Mouse (Mus musculus): ENCODE results near the gene Zic4. TPM values are rescaled to one million over a fixed set of nuclear protein-coding genes. Genes with fewer than 3 reads are reported as not detected.
A peak's percentile ranks its signal among the peaks of the same experiment; 100 is the strongest.

The Zic4 gene
- polyA plus RNA-seq, 1 experiment from 2014 or later, result not detected

DNA sequence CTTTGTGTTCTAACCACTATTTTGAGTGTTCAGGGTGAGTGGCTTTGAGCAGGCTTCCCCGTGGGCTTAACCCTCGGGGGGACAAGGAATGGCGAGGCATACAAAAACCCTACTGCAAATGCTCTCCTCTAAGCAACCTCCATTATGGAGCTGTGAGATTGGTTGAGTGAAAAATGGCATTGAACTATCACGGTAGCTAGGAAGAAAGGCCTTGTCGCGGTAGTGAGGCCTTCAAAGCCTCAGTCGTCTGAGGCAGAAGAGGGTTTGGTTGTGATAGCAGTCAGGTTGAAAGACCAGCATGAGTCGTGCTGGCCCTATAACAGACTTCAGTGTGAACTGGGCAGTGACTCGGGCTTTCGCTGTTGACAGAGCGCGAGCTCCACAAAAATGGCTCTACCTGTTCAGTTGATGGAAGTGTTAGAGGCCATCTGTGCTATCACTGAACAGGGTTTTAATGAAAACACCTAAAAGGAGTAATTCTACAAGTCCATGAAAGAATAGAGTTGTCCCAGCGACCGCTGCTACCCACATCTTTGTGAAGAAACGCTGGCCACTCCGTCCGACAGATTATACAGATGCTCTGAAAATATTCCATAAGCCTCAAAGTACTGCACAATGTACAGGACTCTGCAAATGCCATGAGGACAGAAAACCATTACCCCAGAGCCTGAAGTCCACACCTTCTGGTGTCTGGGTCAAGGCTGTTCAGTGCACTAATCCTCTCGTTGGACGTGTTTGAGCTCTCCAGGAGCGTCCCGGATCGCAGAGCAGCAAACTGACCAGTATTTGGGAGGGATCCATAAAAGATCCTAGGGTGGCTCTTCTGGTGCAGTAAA, 7.6 kb upstream of the Zic4 start:
- no peak overlapping the region for H3K27ac ChIP-seq (ENCODE audit: low read length)
- no peaks in the 10 kb centered on the region for H3K36me3 ChIP-seq (ENCODE audit: insufficient read depth, low read length)
- no peak for ATAC-seq (ENCODE audit: low FRiP score, low TSS enrichment)
- no peak overlapping the region for H3K4me2 ChIP-seq (replicated peaks; ENCODE audit: low read depth, low read length)
- 3% methylated on average over 22 of the region's 22 CpGs for WGBS
- peaks cover 2% of the 10 kb centered on the region; the same call in 1 of the 2 replicates for H3K4me1 ChIP-seq (ENCODE audit: insufficient read depth, low read length)
- no peak overlapping the region for H3K4me3 ChIP-seq (ENCODE audit: low read length)
- H3K27me3 ChIP-seq (ENCODE audit: insufficient read depth, low read length), result peaks cover 89% of the 10 kb centered on the region
- no peak overlapping the region for H3K9ac ChIP-seq (replicated peaks; ENCODE audit: low read length)
- H3K9me3 ChIP-seq (ENCODE audit: low read length), result no peaks in the 10 kb centered on the region

DNA sequence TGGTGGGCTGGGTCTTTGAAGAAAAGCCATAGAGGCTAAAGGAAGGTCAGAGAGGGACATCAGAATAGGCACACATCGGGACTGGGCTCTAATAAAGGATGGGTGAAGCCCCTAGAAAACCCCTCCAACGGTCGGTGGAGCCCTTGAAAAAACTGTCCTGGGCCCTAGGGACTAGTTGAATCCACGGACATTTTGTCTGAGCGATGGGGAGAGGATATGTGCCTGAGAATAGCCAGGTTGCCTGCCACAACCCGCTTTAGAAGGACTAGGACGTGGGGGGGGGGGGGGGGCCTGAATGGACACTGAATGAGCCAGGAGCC, 7.0 kb upstream of the Zic4 start:
- peak overlapping the region; percentile 39; the same call in 1 of the 2 replicates for H3K4me2 ChIP-seq (replicated peaks; ENCODE audit: low read depth, low read length)
- H3K4me3 ChIP-seq (ENCODE audit: low read length), result 0 out of 2 replicates have a peak overlapping the region, but pooled peaks have one; percentile 16
- H3K36me3 ChIP-seq (ENCODE audit: insufficient read depth, low read length), result no peaks in the 10 kb centered on the region
- peaks cover 88% of the 10 kb centered on the region for H3K27me3 ChIP-seq (ENCODE audit: insufficient read depth, low read length)
- 0% methylated on average over 7 of the region's 7 CpGs for WGBS
- no peak overlapping the region for H3K9ac ChIP-seq (replicated peaks; ENCODE audit: low read length)
- ATAC-seq (ENCODE audit: low FRiP score, low TSS enrichment), result no peak
- no peak overlapping the region for H3K27ac ChIP-seq (ENCODE audit: low read length)
- H3K4me1 ChIP-seq (ENCODE audit: insufficient read depth, low read length), result peaks cover 2% of the 10 kb centered on the region; the same call in 1 of the 2 replicates
- H3K9me3 ChIP-seq (ENCODE audit: low read length), result no peaks in the 10 kb centered on the region

DNA sequence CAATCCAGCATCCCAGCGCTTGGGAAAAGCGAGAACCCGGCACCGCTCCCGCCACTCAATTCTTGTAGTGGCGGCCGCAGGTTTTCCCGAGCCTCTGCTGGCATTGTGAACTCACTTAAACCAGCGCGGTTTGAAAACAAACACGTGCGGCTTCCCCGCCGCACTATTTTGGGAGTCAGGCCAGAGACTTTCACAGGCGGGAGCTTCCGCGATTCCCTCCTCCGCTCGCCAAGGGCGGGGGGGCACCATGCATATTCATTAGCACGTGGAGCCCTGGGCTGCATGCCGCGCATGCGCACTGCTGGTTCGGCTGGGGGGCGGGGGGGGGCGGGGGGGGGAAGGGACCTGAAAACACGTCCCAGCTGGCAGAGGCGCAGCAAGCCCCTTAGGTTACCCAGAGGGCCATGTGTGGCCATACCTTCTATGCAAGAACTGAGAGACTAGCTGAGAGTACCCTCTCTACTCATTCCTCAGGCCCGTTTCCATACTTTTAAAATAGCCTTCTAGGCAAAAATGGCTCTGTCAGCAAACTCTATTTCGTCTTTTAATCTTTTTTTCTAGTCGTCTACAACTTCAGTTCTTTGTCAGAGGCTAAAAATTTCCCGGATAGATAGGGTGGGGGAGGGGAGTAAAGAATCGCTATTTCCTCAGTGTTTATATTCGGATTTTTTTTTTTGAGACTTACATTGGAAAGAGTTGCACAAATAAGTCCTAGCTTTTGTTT, 6.4 kb upstream of the Zic4 start:
- H3K4me1 ChIP-seq (ENCODE audit: insufficient read depth, low read length), result peaks cover 2% of the 10 kb centered on the region; the same call in 1 of the 2 replicates
- H3K36me3 ChIP-seq (ENCODE audit: insufficient read depth, low read length), result no peaks in the 10 kb centered on the region
- no peak; the same call in 1 of the 2 replicates for ATAC-seq (ENCODE audit: low FRiP score, low TSS enrichment)
- H3K4me3 ChIP-seq (ENCODE audit: low read length), result peak overlapping the region; percentile 16; the same call in 1 of the 2 replicates
- H3K27ac ChIP-seq (ENCODE audit: low read length), result no peak overlapping the region
- WGBS, result under 1% methylated on average over 29 of the region's 35 CpGs
- no peak overlapping the region for H3K9ac ChIP-seq (replicated peaks; ENCODE audit: low read length)
- peaks cover 88% of the 10 kb centered on the region for H3K27me3 ChIP-seq (ENCODE audit: insufficient read depth, low read length)
- H3K9me3 ChIP-seq (ENCODE audit: low read length), result no peaks in the 10 kb centered on the region
- peak overlapping the region; percentile 39 for H3K4me2 ChIP-seq (replicated peaks; ENCODE audit: low read depth, low read length)

DNA sequence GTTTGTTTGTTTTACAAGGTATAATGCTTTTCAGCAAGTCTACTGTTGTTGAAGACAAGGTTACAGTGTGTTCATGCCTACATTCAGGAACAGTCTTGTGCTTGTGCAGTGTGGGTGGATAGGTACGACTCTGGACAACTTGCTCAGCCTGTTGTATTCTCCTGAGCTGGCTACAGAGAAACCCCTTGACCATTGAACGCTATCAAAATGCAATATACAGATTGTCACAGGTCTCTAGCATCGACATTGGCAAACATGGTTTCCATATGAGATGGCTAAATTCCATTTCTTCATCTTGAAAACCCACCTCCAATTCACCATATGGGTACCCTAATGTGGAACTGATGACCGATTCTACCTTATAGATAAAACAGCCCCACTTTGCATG, 5.9 kb upstream of the Zic4 start:
- H3K4me3 ChIP-seq (ENCODE audit: low read length), result no peak overlapping the region
- peaks cover 88% of the 10 kb centered on the region for H3K27me3 ChIP-seq (ENCODE audit: insufficient read depth, low read length)
- no peaks in the 10 kb centered on the region for H3K36me3 ChIP-seq (ENCODE audit: insufficient read depth, low read length)
- H3K27ac ChIP-seq (ENCODE audit: low read length), result no peak overlapping the region
- peaks cover 2% of the 10 kb centered on the region; the same call in 1 of the 2 replicates for H3K4me1 ChIP-seq (ENCODE audit: insufficient read depth, low read length)
- no peak overlapping the region for H3K4me2 ChIP-seq (replicated peaks; ENCODE audit: low read depth, low read length)
- 9% methylated on average over 4 of the region's 4 CpGs for WGBS
- no peaks in the 10 kb centered on the region for H3K9me3 ChIP-seq (ENCODE audit: low read length)
- no peak for ATAC-seq (ENCODE audit: low FRiP score, low TSS enrichment)
- no peak overlapping the region for H3K9ac ChIP-seq (replicated peaks; ENCODE audit: low read length)

DNA sequence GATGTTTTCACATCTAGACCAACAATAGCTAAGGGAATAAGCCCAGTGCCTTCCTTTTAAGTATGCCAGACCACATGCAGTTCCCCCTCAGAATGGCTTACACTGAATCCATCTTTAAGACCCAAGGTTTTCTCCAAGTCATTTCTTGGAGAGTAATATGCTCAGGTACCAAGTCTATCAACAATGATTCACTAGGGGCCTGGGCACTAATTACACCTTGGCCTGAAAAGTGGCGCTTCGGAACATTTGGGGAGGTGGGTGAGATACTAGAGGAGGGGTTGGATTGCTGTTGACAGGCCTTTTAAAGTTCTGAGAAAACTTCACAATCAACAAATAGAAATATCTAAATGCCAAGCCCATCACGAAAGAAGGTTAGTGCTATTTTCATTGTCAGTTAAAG, 4.9 kb upstream of the Zic4 start:
- 10% methylated on average over 3 of the region's 3 CpGs for WGBS
- no peaks in the 10 kb centered on the region for H3K9me3 ChIP-seq (ENCODE audit: low read length)
- H3K9ac ChIP-seq (replicated peaks; ENCODE audit: low read length), result no peak overlapping the region
- ATAC-seq (ENCODE audit: low FRiP score, low TSS enrichment), result no peak
- H3K27ac ChIP-seq (ENCODE audit: low read length), result no peak overlapping the region
- H3K4me3 ChIP-seq (ENCODE audit: low read length), result no peak overlapping the region
- H3K4me2 ChIP-seq (replicated peaks; ENCODE audit: low read depth, low read length), result no peak overlapping the region
- H3K27me3 ChIP-seq (ENCODE audit: insufficient read depth, low read length), result peaks cover 88% of the 10 kb centered on the region
- no peaks in the 10 kb centered on the region for H3K36me3 ChIP-seq (ENCODE audit: insufficient read depth, low read length)
- H3K4me1 ChIP-seq (ENCODE audit: insufficient read depth, low read length), result peaks cover 5% of the 10 kb centered on the region

DNA sequence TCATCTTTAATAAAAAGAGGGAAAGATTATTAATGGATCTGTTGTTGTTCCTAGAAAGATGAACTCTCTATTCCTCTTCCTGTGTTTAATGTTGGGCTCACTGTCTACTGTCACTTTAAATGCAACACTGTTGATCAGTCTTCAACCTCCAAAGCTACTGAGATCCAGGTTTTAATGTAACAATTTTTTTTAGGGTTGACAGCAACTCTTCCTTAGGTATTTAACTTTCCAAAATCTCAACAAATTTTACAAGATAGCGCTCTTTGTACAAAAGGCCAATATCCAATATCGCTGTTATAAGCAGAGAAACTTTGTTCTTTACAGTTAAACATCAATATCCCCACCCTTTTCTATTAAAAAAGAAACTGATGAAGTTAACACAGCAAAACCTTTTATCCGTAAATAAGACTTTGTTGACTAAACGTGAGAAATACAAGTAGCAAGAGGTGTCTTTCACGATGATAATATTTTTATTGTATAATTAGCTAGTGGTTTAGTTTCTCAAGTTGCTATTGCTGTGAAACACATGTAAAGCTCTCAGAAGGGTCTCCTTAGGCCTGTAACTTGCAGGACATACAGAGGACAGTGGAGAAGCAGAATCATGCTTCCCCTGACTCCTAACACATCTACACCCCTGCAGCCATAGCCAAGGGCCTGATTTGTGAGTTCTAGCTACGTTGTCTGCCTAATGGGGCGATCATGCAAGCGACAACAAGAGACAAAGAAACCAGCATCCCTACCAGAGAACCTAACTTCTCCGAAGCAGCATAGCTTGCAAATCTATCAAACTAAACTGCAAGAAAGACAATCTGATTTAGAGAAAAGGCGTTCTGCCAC, 3.1 kb upstream of the Zic4 start:
- Histone ChIP-seq H3K4me3 (ENCODE audit: low read length) (no peak overlapping the region), H3K27me3 (ENCODE audit: insufficient read depth, low read length) (peaks cover 88% of the 10 kb centered on the region), H3K27ac (ENCODE audit: low read length) (no peak overlapping the region), H3K9me3 (ENCODE audit: low read length) (no peaks in the 10 kb centered on the region), H3K36me3 (ENCODE audit: insufficient read depth, low read length) (no peaks in the 10 kb centered on the region), H3K9ac (replicated peaks; ENCODE audit: low read length) (no peak overlapping the region), H3K4me1 (ENCODE audit: insufficient read depth, low read length) (peaks cover 6% of the 10 kb centered on the region), H3K4me2 (replicated peaks; ENCODE audit: low read depth, low read length) (no peak overlapping the region)
- ATAC-seq (ENCODE audit: low FRiP score, low TSS enrichment), result no peak
- WGBS, result 8% methylated on average over 10 of the region's 10 CpGs

DNA sequence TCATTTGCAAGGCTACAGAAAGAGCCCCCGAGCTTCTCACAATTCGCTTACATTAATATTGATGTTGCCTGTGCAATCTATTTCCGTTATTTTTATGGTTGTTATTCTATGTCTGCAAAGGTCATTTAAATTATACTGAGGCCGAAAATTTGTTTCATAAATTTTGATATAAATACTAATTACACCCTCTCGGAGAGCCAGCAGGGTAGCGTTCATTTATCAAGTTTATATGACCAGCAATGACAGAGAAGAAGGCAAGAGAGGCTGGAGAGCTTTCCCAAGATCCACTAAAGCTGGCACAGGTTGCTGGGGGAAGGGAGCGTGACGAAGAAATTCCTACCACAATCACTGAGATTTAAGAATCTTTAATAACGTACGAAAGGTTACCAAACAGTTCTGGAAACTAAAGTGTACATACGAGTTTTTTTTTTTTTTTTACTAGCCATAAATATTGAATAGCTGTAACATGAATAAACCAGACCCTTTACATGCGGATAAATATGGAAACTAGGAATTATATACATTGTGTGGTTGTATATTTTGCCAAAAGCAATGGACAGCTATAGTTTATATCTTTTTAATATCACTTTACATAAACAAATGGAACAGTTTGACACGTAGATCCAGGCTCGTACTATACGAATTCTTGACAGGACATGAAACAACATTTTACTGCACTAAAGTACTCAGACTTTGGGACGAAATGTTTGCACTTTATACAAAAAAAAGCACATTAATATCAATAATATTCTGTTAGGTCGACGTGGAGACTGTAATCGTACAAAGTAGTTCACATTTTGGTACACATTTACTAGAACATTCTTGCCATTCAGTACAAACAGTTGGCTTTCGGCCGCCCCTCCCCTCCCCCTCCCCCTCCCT, 1.8 kb upstream of the Zic4 start:
- 3% methylated on average over 21 of the region's 21 CpGs for WGBS
- ATAC-seq (ENCODE audit: low FRiP score, low TSS enrichment), result no peak
- no peaks in the 10 kb centered on the region for H3K36me3 ChIP-seq (ENCODE audit: insufficient read depth, low read length)
- H3K9ac ChIP-seq (replicated peaks; ENCODE audit: low read length), result no peak overlapping the region
- H3K27me3 ChIP-seq (ENCODE audit: insufficient read depth, low read length), result peaks cover 88% of the 10 kb centered on the region
- H3K4me2 ChIP-seq (replicated peaks; ENCODE audit: low read depth, low read length), result no peak overlapping the region
- H3K4me3 ChIP-seq (ENCODE audit: low read length), result no peak overlapping the region
- H3K9me3 ChIP-seq (ENCODE audit: low read length), result no peaks in the 10 kb centered on the region
- H3K27ac ChIP-seq (ENCODE audit: low read length), result no peak overlapping the region
- H3K4me1 ChIP-seq (ENCODE audit: insufficient read depth, low read length), result peaks cover 14% of the 10 kb centered on the region

DNA sequence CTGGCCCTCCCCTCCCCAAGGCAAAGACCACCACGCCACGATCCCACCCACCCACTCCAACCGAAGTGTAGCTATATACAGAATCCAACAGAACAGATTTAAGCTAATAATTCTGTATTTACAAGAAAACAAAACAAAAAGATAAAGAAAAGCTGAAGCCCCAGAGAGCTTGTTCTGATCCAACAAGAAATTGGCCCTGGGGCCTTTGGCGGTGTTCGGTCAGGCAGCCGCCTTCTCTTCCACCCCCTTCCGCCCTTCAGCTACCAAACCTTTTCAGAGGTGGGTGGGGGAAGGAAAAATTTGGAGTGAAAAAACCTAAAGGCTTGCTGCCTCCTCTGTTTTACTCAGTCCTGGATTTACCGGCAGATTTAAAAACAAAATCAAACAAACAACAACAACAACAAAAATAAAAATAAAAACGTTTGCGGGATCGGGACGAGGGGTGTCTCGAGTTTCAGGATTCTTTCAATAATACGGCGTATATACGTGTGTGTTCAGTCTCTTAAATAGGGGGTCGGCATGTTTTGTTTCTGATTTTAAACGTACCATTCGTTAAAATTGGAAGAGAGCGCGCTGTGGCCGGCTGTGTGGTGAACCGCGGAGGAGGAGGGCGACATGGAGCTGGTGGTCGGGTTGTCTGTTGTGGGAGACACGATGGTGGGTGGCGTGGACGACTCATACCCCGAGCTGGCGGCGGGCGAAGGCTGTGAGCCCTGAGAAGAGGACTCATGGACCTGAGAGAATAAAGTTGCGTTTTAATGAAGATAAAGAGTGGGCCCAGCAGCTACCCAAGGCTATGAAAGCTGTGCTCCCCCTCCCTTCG, 969 bp upstream of the Zic4 start:
- no peak for ATAC-seq (ENCODE audit: low FRiP score, low TSS enrichment)
- WGBS, result under 1% methylated on average over 35 of the region's 35 CpGs
- Histone ChIP-seq H3K36me3 (ENCODE audit: insufficient read depth, low read length) (no peaks in the 10 kb centered on the region), H3K9me3 (ENCODE audit: low read length) (no peaks in the 10 kb centered on the region), H3K27me3 (ENCODE audit: insufficient read depth, low read length) (peaks cover 87% of the 10 kb centered on the region), H3K4me3 (ENCODE audit: low read length) (peak overlapping the region; percentile 32), H3K9ac (replicated peaks; ENCODE audit: low read length) (no peak overlapping the region), H3K4me2 (replicated peaks; ENCODE audit: low read depth, low read length) (0 out of 2 replicates have a peak overlapping the region, but pooled peaks have one; percentile 42), H3K27ac (ENCODE audit: low read length) (no peak overlapping the region), H3K4me1 (ENCODE audit: insufficient read depth, low read length) (peaks cover 11% of the 10 kb centered on the region; the same call in 1 of the 2 replicates)
